Mouse (Mus musculus): ENCODE data around the gene 1700018F24Rik. TPM values are rescaled to one million over a fixed set of nuclear protein-coding genes. Genes with fewer than 3 reads are reported as not detected.
"Not testable (repeated sequence)": the region's sequence is repeated elsewhere in the genome, so short reads cannot be mapped to it uniquely, and the experiment has no call there.

The 1700018F24Rik gene
- polyA plus RNA-seq (2012; rRNA removed) = 130 and 143 TPM in 2 replicates

DNA sequence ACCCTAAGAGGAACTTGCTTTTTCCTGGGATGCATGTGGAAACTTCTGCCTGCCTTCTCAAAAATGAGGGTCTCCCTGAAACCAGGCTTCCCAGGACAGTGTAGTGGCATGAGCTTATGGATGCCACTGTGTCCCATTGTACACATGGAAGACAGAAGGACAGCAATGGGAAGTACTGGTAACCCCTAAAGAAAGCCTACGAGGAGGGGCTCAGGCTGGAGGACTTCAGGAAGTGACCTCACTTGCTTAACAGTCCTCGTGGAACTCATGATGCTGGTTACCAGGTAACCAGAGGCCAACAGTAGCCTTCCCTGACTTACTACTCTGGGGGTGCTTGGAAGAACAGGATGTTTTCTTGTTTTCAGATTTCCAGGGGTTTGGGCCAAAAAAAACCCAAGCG is at the start of gene 1700018F24Rik:
TSS of gene 1700018F24Rik (plus strand) at position 301 of the 400 bp plus-strand sequence.
- peak within 1 kb of the TSS; percentile 83 for H3K27ac ChIP-seq (ENCODE audit: control insufficient read depth, insufficient read depth, low read depth, low read length)
- H3K27me3 ChIP-seq (ENCODE audit: control insufficient read depth, insufficient read depth, low read length); H3K4me1 ChIP-seq (ENCODE audit: control insufficient read depth, insufficient read depth, low read length); H3K36me3 ChIP-seq (ENCODE audit: control insufficient read depth, insufficient read depth, low read length): not testable (repeated sequence)
- TF ChIP-seq POLR2A (IDR thresholded peaks at IDR 0.05; ENCODE audit: control insufficient read depth, low read depth, low read length) = 0 out of 2 replicates have a peak, but pooled peaks have one; percentile 16
- peak within 1 kb of the TSS; percentile 81 for H3K4me3 ChIP-seq (ENCODE audit: control insufficient read depth, low read depth, low read length)

DNA sequence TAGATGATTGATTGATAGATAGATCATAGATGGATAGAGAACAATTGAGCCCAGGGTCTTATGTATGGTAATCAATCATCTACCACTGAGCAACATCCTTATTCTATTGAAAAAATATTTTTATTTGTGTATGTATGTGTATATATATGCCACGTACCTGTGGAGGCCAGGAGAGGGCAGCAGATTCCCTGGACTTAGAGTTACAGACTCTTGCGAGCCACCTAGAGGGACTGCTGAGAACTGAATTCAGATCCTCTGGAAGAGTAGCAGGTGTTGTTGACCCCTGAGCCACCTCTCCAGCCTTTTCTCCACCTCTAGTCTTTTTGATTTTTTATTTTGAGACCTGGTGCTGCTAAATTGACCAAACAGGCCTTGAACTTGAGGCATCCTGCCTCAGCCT is 44.3 kb upstream of the 1700018F24Rik start:
- no peaks in the 10 kb centered on the region for H3K27me3 ChIP-seq (ENCODE audit: control insufficient read depth, insufficient read depth, low read length)

DNA sequence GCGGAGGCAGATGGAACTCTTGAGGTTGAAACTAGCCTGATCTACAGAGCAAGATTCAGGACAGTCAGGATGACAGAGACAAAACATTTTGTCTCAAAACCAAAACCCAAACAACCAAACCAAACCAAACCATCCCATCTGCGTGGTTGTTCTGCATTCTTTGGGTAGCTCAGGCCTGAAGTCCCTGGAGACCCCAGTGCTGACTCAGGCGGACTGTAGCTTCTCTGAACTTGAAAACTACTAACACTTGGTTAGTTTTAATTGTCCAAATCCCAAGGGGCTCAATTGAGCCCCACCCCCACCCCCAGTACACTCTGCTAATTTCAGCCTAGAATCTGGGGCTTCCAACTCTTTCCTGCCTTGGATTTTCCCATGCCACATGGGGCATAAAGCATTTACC is 39.4 kb upstream of the 1700018F24Rik start:
- no peaks in the 10 kb centered on the region for H3K36me3 ChIP-seq (ENCODE audit: control insufficient read depth, insufficient read depth, low read length)
- no peaks in the 10 kb centered on the region for H3K27me3 ChIP-seq (ENCODE audit: control insufficient read depth, insufficient read depth, low read length)
- H3K27ac ChIP-seq (ENCODE audit: control insufficient read depth, insufficient read depth, low read depth, low read length) = no peak overlapping the region
- no peak overlapping the region for H3K4me3 ChIP-seq (ENCODE audit: control insufficient read depth, low read depth, low read length)
- no peaks in the 10 kb centered on the region; the same call in 1 of the 2 replicates for H3K4me1 ChIP-seq (ENCODE audit: control insufficient read depth, insufficient read depth, low read length)
- TF ChIP-seq CTCF (IDR thresholded peaks at IDR 0.05; ENCODE audit: control insufficient read depth, insufficient read depth, insufficient replicate concordance, low read depth, low read length) (no peak), POLR2A (IDR thresholded peaks at IDR 0.05; ENCODE audit: control insufficient read depth, low read depth, low read length) (no peak)

More for the DNA sequence above, 44.3 kb upstream of the 1700018F24Rik start:
- H3K4me1 ChIP-seq (ENCODE audit: control insufficient read depth, insufficient read depth, low read length) = no peaks in the 10 kb centered on the region
- H3K4me3 ChIP-seq (ENCODE audit: control insufficient read depth, low read depth, low read length) = no peak overlapping the region
- no peak overlapping the region for H3K27ac ChIP-seq (ENCODE audit: control insufficient read depth, insufficient read depth, low read depth, low read length)
- TF ChIP-seq POLR2A (IDR thresholded peaks at IDR 0.05; ENCODE audit: control insufficient read depth, low read depth, low read length) (no peak), CTCF (IDR thresholded peaks at IDR 0.05; ENCODE audit: control insufficient read depth, insufficient read depth, insufficient replicate concordance, low read depth, low read length) (no peak)
- H3K36me3 ChIP-seq (ENCODE audit: control insufficient read depth, insufficient read depth, low read length) = no peaks in the 10 kb centered on the region

DNA sequence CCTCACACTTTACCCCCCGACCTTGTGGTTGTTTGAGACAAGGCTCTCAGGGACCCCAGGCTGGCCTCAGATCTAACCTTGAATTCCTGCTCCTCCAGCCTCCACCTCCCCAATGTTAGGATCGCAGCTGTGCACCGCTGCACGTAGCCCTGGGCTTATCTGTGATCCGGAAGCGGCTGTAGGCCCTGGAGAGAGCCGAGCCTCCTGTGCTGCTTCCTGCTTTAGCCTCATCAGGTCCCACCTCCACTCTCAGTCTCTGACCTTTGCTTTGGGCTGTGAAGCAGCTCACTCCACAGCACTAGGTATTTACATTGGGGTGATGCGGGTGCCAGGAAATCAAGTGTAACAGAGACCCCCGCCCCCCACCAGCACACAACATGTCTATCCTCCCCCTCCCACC is 38.3 kb upstream of the 1700018F24Rik start:
- Histone ChIP-seq H3K36me3 (ENCODE audit: control insufficient read depth, insufficient read depth, low read length) (no peaks in the 10 kb centered on the region), H3K4me3 (ENCODE audit: control insufficient read depth, low read depth, low read length) (no peak overlapping the region), H3K27me3 (ENCODE audit: control insufficient read depth, insufficient read depth, low read length) (no peaks in the 10 kb centered on the region), H3K4me1 (ENCODE audit: control insufficient read depth, insufficient read depth, low read length) (no peaks in the 10 kb centered on the region; the same call in 1 of the 2 replicates), H3K27ac (ENCODE audit: control insufficient read depth, insufficient read depth, low read depth, low read length) (no peak overlapping the region)
- TF ChIP-seq POLR2A (IDR thresholded peaks at IDR 0.05; ENCODE audit: control insufficient read depth, low read depth, low read length) = no peak
- no peak for TF ChIP-seq CTCF (IDR thresholded peaks at IDR 0.05; ENCODE audit: control insufficient read depth, insufficient read depth, insufficient replicate concordance, low read depth, low read length)

DNA sequence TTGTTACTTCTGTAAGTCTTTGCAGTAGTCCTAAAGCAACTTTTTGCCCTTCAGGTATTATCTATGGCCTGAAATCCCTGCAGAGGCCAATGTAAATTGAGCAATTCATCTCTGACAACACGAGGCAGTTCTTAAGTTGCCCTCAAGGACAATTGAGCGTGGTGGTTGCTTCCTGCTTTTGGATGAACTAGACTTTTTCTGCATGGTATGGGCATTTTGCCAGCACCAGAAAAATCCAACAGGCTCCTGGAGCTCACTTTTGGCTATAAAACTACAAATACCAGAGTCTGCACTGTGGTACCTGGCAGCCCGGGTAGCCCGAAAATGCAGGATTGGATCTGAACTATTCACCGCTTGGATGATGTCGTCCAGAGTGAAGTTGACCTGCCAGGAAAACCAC is 37.2 kb upstream of the 1700018F24Rik start:
- no peaks in the 10 kb centered on the region; the same call in 1 of the 2 replicates for H3K4me1 ChIP-seq (ENCODE audit: control insufficient read depth, insufficient read depth, low read length)
- no peak overlapping the region for H3K27ac ChIP-seq (ENCODE audit: control insufficient read depth, insufficient read depth, low read depth, low read length)
- H3K27me3 ChIP-seq (ENCODE audit: control insufficient read depth, insufficient read depth, low read length) = no peaks in the 10 kb centered on the region
- TF ChIP-seq CTCF (IDR thresholded peaks at IDR 0.05; ENCODE audit: control insufficient read depth, insufficient read depth, insufficient replicate concordance, low read depth, low read length) (no peak), POLR2A (IDR thresholded peaks at IDR 0.05; ENCODE audit: control insufficient read depth, low read depth, low read length) (no peak)
- H3K4me3 ChIP-seq (ENCODE audit: control insufficient read depth, low read depth, low read length) = no peak overlapping the region
- H3K36me3 ChIP-seq (ENCODE audit: control insufficient read depth, insufficient read depth, low read length) = no peaks in the 10 kb centered on the region

DNA sequence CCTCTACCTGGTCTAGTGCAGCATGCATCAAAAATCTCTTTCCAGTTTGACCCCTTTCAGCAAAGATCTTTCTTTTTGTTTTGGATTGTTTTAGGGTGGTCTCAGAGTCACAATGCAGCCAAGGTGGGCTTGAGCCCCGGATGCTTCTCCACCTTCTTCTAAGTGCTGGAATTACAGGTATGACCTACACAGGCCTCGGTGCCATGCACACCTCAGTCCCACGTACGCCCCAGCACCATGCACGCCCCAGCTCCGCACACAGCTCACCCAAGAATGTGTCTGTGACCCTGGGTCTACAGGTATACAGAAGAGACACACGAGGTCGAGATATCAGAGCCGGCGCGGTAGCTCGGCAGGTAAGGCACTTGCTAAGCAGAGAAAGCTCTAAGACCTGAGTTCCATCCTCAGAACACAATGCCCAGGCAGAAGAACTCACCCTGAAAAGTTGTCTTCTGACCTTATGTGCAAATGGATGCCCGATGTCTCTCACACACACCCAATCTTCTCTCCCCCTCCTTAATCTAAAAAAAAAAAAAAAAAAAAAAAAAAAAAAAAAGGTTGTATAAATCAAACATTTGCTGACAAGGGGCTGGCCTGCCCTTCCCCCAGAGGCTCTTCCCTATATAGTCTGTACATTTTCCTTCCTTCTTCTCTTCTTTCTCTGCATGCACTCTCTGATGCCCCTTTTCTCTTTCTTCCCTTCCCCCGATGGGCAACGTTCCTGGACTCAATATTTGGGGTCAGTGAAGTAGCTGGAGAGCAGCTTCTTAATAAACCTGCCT is 33.7 kb upstream of the 1700018F24Rik start:
- TF ChIP-seq POLR2A (IDR thresholded peaks at IDR 0.05; ENCODE audit: control insufficient read depth, low read depth, low read length) (no peak), CTCF (IDR thresholded peaks at IDR 0.05; ENCODE audit: control insufficient read depth, insufficient read depth, insufficient replicate concordance, low read depth, low read length) (no peak)

DNA sequence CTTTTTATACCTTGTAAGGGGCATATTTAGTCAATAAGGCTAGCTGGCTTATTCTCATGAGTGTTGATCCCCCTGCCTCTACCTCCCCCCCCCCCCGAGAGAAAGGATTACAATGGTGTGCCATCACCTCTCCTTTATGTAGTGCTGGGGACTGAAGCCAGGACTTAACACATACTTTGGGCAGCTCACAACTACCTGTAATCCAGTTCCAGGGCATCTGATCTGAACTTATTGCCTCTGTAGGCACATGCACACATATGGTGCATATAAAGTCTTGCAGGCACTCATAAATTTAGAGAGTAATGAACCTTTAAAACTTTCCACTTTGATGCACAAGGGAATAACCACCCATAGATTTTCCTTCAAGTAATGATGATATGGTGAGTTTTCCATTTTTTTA is 28.5 kb upstream of the 1700018F24Rik start:
- no peak for TF ChIP-seq CTCF (IDR thresholded peaks at IDR 0.05; ENCODE audit: control insufficient read depth, insufficient read depth, insufficient replicate concordance, low read depth, low read length)
- no peaks in the 10 kb centered on the region for H3K27me3 ChIP-seq (ENCODE audit: control insufficient read depth, insufficient read depth, low read length)

More for the DNA sequence above, 33.7 kb upstream of the 1700018F24Rik start:
- no peaks in the 10 kb centered on the region for H3K36me3 ChIP-seq (ENCODE audit: control insufficient read depth, insufficient read depth, low read length)
- no peaks in the 10 kb centered on the region; the same call in 1 of the 2 replicates for H3K4me1 ChIP-seq (ENCODE audit: control insufficient read depth, insufficient read depth, low read length)
- no peaks in the 10 kb centered on the region for H3K27me3 ChIP-seq (ENCODE audit: control insufficient read depth, insufficient read depth, low read length)
- no peak overlapping the region for H3K27ac ChIP-seq (ENCODE audit: control insufficient read depth, insufficient read depth, low read depth, low read length)
- H3K4me3 ChIP-seq (ENCODE audit: control insufficient read depth, low read depth, low read length) = no peak overlapping the region

DNA sequence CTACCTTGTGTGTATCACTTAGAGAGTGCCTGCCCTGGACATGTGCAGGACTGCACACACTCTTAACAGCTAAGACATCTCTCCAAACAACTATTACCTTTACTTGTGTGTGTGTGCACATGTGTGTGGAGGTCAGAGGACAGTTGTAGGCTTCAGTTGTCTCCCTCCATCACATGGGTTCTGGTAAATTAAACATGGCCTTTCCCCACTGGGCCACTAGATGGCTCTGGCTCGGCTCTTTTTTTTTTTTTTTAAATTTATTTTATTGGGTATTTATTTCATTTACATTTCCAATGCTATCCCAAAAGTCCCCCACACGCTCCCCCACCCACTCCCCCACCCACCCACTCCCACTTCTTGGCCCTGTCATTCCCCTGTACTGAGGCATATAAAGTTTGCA is 26.0 kb upstream of the 1700018F24Rik start:
- not testable (repeated sequence) for H3K27me3 ChIP-seq (ENCODE audit: control insufficient read depth, insufficient read depth, low read length); H3K4me3 ChIP-seq (ENCODE audit: control insufficient read depth, low read depth, low read length); H3K4me1 ChIP-seq (ENCODE audit: control insufficient read depth, insufficient read depth, low read length); H3K27ac ChIP-seq (ENCODE audit: control insufficient read depth, insufficient read depth, low read depth, low read length); H3K36me3 ChIP-seq (ENCODE audit: control insufficient read depth, insufficient read depth, low read length)

More for the DNA sequence above, 28.5 kb upstream of the 1700018F24Rik start:
- no peaks in the 10 kb centered on the region for H3K4me1 ChIP-seq (ENCODE audit: control insufficient read depth, insufficient read depth, low read length)
- H3K36me3 ChIP-seq (ENCODE audit: control insufficient read depth, insufficient read depth, low read length) = no peaks in the 10 kb centered on the region
- H3K27ac ChIP-seq (ENCODE audit: control insufficient read depth, insufficient read depth, low read depth, low read length) = no peak overlapping the region
- no peak overlapping the region for H3K4me3 ChIP-seq (ENCODE audit: control insufficient read depth, low read depth, low read length)

DNA sequence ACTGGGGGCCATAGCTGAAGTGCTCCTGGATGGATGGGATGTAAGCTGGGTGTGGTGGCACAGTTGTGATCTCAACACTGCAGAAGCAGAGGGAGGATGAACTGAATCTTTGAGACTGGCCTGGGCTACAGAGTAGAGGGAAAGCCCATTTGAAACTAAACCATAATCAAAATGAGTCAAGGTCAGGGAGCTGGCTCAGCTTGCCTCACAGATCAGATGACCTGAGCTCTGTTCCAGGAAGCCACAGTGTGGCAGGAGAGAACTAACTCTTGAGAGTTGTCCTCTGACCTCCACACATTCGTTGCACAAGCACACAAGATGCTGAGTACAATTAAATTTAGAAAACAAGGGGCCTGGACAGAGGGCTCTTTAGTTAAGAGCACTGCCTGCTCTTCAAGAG is 22.5 kb upstream of the 1700018F24Rik start:
- not testable (repeated sequence) for H3K4me1 ChIP-seq (ENCODE audit: control insufficient read depth, insufficient read depth, low read length); H3K4me3 ChIP-seq (ENCODE audit: control insufficient read depth, low read depth, low read length); H3K27me3 ChIP-seq (ENCODE audit: control insufficient read depth, insufficient read depth, low read length); H3K27ac ChIP-seq (ENCODE audit: control insufficient read depth, insufficient read depth, low read depth, low read length); H3K36me3 ChIP-seq (ENCODE audit: control insufficient read depth, insufficient read depth, low read length)

DNA sequence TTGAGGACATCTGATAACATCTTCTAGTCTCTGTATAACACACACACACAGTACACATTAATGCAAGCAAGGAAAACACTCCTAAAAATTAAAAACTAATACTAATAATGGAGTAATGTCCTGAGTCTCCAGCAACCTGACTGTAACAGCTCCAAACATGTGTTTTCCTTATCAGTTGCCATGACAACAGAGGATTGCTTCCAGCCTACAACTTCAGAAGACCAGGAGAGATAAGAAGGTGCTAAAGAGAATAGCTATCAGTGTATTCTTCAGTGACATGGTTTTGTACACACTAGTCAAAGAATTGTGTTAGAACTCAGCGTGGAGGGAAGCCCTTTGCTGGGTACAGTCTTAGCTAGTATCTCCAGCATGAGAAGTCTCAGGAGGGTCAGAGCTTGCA is 22.1 kb upstream of the 1700018F24Rik start:
- not testable (repeated sequence) for H3K27ac ChIP-seq (ENCODE audit: control insufficient read depth, insufficient read depth, low read depth, low read length); H3K4me3 ChIP-seq (ENCODE audit: control insufficient read depth, low read depth, low read length); H3K36me3 ChIP-seq (ENCODE audit: control insufficient read depth, insufficient read depth, low read length); H3K27me3 ChIP-seq (ENCODE audit: control insufficient read depth, insufficient read depth, low read length); H3K4me1 ChIP-seq (ENCODE audit: control insufficient read depth, insufficient read depth, low read length)

DNA sequence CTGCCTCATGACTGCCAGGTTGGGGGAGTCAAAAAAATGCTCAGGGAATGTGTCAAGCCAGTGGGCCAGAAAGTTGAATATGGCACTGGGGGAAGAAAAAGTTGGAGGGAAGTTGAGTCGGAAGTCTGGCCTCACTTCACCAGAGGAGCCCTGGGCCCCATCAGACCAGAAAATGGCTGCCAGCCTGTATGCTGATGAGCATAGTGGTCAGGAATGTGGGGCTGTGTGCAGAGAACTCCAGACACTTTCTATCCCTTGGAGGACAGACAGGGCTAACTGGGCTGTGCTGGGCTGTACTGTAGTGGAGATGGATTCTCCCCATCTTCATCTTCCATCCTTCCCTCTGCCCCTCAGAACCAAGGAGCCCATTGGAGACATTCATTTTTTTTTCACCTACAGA is 12.3 kb upstream of the 1700018F24Rik start:
- H3K27ac ChIP-seq (ENCODE audit: control insufficient read depth, insufficient read depth, low read depth, low read length); H3K27me3 ChIP-seq (ENCODE audit: control insufficient read depth, insufficient read depth, low read length); H3K4me1 ChIP-seq (ENCODE audit: control insufficient read depth, insufficient read depth, low read length); H3K36me3 ChIP-seq (ENCODE audit: control insufficient read depth, insufficient read depth, low read length): not testable (repeated sequence)
- H3K4me3 ChIP-seq (ENCODE audit: control insufficient read depth, low read depth, low read length) = peak overlapping the region; percentile 82
